Mouse (Mus musculus): ENCODE measurements around the gene Mrpl4. TPM values are rescaled to one million over a fixed set of nuclear protein-coding genes. Genes with fewer than 3 reads are reported as not detected.

Mrpl4 gene
- total RNA-seq, 1 experiment from 2014 or later, result 30.0 TPM

DNA sequence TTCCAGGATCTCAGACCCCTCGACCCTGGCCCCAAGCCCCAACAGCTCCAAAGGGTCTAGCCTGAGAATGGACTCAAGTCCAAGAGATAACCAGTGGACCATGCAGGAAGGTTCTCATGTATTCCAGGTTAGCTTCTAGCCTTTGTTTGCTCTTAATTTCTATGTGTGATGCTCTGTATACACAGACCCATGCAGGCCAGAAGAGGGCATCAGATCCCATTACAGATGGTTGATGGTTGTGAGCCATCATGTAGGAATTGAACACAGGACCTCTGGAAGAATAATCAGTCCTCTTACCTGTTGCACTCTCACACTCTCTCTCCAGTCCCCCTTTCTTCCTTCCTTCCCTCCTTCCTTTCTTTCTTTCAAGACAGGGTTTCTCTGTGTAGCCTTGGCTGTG is 9.8 kb downstream of the Mrpl4 start:
- ATAC-seq (ENCODE audit: extremely low read depth, insufficient number of reproducible peaks, low FRiP score, poor library complexity, severe bottlenecking), result no peak

GRCm38 (mm10) chr9:21014691-21015570 is 12.4 kb downstream of the Mrpl4 start:
- ATAC-seq (ENCODE audit: extremely low read depth, insufficient number of reproducible peaks, low FRiP score, poor library complexity, severe bottlenecking), result peak; percentile 76

GRCm38 (mm10) chr9:21015571-21016130 is 13.1 kb downstream of the Mrpl4 start, which contains the start of gene Icam1:
Gene Icam1, plus strand, starts transcription at chr9:21015985.
- ATAC-seq (ENCODE audit: extremely low read depth, insufficient number of reproducible peaks, low FRiP score, poor library complexity, severe bottlenecking), result peak; percentile 46

GRCm38 (mm10) chr9:21016331-21017176 is 14.0 kb downstream of the Mrpl4 start:
- no peak for ATAC-seq (ENCODE audit: extremely low read depth, insufficient number of reproducible peaks, low FRiP score, poor library complexity, severe bottlenecking)

GRCm38 (mm10) chr9:21017177-21017575 is 14.6 kb downstream of the Mrpl4 start:
- no peak for ATAC-seq (ENCODE audit: extremely low read depth, insufficient number of reproducible peaks, low FRiP score, poor library complexity, severe bottlenecking)

DNA sequence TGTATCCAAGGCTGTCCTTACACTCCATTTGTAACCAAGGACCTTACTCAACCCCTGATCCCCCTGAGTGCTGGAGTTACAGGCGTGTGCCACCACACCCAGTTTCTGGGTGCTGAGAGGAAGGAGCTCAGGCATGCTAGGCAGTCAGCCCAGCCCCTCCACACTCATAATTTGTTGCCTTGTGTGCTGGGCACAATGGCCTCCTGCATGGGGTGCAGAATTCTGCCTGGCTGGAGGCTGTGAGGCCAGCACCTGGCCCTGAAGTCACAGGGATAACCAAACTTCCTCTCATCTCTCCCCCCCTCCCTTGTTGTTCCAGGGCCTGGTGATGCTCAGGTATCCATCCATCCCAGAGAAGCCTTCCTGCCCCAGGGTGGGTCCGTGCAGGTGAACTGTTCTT is 16.1 kb downstream of the Mrpl4 start:
- ATAC-seq (ENCODE audit: extremely low read depth, insufficient number of reproducible peaks, low FRiP score, poor library complexity, severe bottlenecking), result no peak

- ATAC-seq (ENCODE audit: extremely low read depth, insufficient number of reproducible peaks, low FRiP score, poor library complexity, severe bottlenecking), result no peak
Observed at GRCm38 (mm10) chr9:21021363-21021762, 18.8 kb downstream of the Mrpl4 start.

- no peak for ATAC-seq (ENCODE audit: extremely low read depth, insufficient number of reproducible peaks, low FRiP score, poor library complexity, severe bottlenecking)
Observed at GRCm38 (mm10) chr9:21022288-21022687, 19.8 kb downstream of the Mrpl4 start.

DNA sequence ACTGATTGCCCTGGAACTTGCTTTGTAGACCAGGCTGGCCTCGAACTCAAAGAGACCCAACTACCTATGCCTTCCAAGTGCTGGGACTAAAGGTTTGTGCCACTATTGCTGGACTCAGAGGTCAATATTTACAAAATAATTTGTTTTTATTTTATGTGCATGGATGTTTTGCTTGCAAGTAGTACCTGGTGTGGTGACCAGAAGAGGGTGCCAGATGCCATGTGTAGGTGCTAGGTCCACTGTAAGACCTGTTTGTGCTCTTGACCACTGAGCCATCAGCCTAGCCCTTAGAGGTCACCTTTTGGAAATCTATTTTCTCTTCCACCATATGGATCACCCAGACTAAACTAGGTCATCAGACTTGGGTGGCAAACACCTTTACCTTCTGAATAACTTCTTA is 20.2 kb downstream of the Mrpl4 start:
- no peak for ATAC-seq (ENCODE audit: extremely low read depth, insufficient number of reproducible peaks, low FRiP score, poor library complexity, severe bottlenecking)

- ATAC-seq (ENCODE audit: extremely low read depth, insufficient number of reproducible peaks, low FRiP score, poor library complexity, severe bottlenecking), result no peak
Observed at GRCm38 (mm10) chr9:21025258-21025810, 22.8 kb downstream of the Mrpl4 start.

DNA sequence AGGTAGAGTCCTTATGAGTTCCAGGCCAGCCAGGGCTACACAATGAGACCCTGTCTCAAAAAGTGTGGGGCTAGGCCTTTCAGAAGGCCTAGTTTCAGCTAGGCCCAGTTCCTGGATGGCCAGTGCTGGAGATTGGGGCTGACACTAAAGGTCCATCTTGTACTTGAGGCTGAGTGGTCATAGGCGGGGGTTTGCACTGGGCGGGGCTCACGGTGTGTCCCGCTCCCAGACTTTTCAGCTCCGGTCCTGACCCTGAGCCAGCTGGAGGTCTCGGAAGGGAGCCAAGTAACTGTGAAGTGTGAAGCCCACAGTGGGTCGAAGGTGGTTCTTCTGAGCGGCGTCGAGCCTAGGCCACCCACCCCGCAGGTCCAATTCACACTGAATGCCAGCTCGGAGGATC is 24.3 kb downstream of the Mrpl4 start:
- ATAC-seq (ENCODE audit: extremely low read depth, insufficient number of reproducible peaks, low FRiP score, poor library complexity, severe bottlenecking), result no peak

GRCm38 (mm10) chr9:21027774-21028290 is 25.3 kb downstream of the Mrpl4 start:
- no peak for ATAC-seq (ENCODE audit: extremely low read depth, insufficient number of reproducible peaks, low FRiP score, poor library complexity, severe bottlenecking)

GRCm38 (mm10) chr9:21028560-21029110 is 26.1 kb downstream of the Mrpl4 start:
- no peak for ATAC-seq (ENCODE audit: extremely low read depth, insufficient number of reproducible peaks, low FRiP score, poor library complexity, severe bottlenecking)

GRCm38 (mm10) chr9:21029291-21030054 is 26.9 kb downstream of the Mrpl4 start, which contains the start of gene Icam4:
Gene Icam4, plus strand, starts transcription at chr9:21029373.
- peak; percentile 36 for ATAC-seq (ENCODE audit: extremely low read depth, insufficient number of reproducible peaks, low FRiP score, poor library complexity, severe bottlenecking)

- no peak for ATAC-seq (ENCODE audit: extremely low read depth, insufficient number of reproducible peaks, low FRiP score, poor library complexity, severe bottlenecking)
Observed at GRCm38 (mm10) chr9:21030055-21030600, 27.6 kb downstream of the Mrpl4 start.

GRCm38 (mm10) chr9:21030781-21031250 is 28.3 kb downstream of the Mrpl4 start:
- peak; percentile 70 for ATAC-seq (ENCODE audit: extremely low read depth, insufficient number of reproducible peaks, low FRiP score, poor library complexity, severe bottlenecking)

DNA sequence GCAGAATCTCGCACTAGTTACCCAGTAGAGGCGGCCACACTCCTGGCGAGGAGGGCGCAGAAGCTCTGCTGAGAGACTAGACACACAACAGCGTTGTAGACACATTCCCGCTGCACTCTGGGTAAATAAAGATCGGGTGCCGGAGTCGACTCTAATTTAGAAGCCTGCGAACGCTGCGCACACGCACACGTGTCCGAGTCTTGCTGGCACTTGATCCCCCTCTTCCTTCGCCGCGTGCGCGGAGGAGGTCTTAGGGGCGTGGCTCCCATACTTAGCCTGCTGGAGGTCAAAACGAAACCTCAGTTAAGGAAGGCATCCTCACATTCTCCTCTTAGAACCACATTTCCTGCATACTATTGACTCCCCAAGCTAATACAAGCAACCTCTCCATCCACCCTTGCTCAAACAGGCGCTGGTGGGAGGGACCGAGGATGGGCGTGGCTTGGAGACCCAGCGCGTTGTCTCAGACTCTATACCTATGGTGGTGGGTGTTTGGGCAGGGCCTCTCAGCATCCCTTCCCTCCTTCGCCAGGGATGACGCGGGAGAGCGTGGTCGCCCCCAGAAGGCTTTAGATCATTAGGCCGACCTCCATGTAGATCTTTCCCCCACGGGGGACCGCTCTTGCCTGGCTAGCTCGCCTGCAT is 28.8 kb downstream of the Mrpl4 start:
- ATAC-seq (ENCODE audit: extremely low read depth, insufficient number of reproducible peaks, low FRiP score, poor library complexity, severe bottlenecking), result peak; percentile 4; the same call in 1 of the 2 replicates

Measured in neutrophil, adult 5-6 weeks (primary cell).